Mouse (Mus musculus): ENCODE results near the gene Pipox.

DNA sequence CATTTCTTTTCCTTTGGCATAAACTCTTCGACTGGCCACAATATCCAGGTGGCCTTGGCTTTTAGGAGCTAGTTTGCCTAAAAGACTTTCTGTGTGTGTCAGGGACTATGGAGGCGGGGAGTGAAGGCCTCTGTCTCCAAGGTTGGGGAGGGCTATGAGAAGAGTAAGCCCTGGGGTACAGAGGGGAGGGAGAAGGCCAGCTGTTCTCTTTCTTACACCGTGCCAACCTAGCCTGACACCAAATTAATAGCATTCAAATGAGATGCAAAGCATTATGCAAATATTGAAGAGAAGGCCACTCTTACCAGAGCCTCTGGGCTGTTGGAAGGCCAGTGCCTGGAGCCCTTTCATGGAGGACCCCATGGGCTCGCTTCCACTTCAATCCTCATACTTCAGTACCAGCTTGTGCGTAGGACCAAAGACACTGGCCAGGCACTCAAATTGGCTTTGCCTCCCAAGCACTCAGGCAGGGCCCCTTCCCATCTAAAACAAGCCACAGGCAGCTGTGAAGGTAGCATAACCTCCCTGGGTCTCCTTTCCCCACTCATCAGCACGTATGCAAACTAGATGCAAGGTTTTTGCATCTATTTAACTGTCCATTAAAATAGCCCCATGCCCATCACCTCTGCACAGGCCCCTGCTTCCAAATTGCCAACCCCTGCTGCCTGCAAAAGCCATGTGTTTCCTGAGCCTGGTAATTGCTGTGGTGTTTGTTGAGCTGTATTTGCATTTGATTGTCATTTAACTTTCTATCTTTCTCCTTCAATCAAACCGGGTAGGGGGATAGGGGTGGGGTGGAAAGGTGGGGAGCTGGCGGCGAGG lies 32.2 kb upstream of the Pipox start:
- TF ChIP-seq CTCF (IDR thresholded peaks at IDR 0.05; ENCODE audit: low read depth, low read length) (no peak), POLR2A (IDR thresholded peaks at IDR 0.05; ENCODE audit: extremely low read depth, insufficient read depth, low read length) (no peak)

All from liver, adult 2 months (tissue).